Mouse (Mus musculus): ENCODE results near the gene Bfsp2.
A peak's percentile ranks its signal among the peaks of the same experiment; 100 is the strongest.
"Not testable (repeated sequence)": the region's sequence is repeated elsewhere in the genome, so short reads cannot be mapped to it uniquely, and the experiment has no call there.

Bfsp2 gene

GRCm38 (mm10) chr9:103426425-103426824 lies 53.8 kb downstream of the Bfsp2 start:
- DNase-seq = peak in 1 of 2 experiments; percentile 24

GRCm38 (mm10) chr9:103424869-103425268 lies 55.4 kb downstream of the Bfsp2 start:
- DNase-seq = no peak

- no peak for DNase-seq
Observed at GRCm38 (mm10) chr9:103423951-103424350, 56.3 kb downstream of the Bfsp2 start.

- no peak for DNase-seq
Observed at GRCm38 (mm10) chr9:103423384-103423783, 56.8 kb downstream of the Bfsp2 start.

GRCm38 (mm10) chr9:103422847-103423246 lies 57.4 kb downstream of the Bfsp2 start:
- DNase-seq = no peak

GRCm38 (mm10) chr9:103420844-103421243 lies 59.4 kb downstream of the Bfsp2 start:
- DNase-seq = no peak

- no peak for DNase-seq
Observed at GRCm38 (mm10) chr9:103418786-103419185, 61.4 kb downstream of the Bfsp2 start.

- not testable (repeated sequence) for DNase-seq
Observed at GRCm38 (mm10) chr9:103418267-103418666, 62.0 kb downstream of the Bfsp2 start.

- no peak for DNase-seq
Observed at GRCm38 (mm10) chr9:103413457-103413856, 66.8 kb downstream of the Bfsp2 start.

GRCm38 (mm10) chr9:103409119-103409518 lies 71.1 kb downstream of the Bfsp2 start:
- no peak for DNase-seq

GRCm38 (mm10) chr9:103408136-103408777 lies 72.0 kb downstream of the Bfsp2 start:
- no peak for DNase-seq

GRCm38 (mm10) chr9:103403331-103403973 lies 76.8 kb downstream of the Bfsp2 start:
- DNase-seq = no peak

GRCm38 (mm10) chr9:103398509-103399157 lies 81.6 kb downstream of the Bfsp2 start:
- peak; percentile 18 to 66 for DNase-seq

GRCm38 (mm10) chr9:103393256-103393655 lies 87.0 kb downstream of the Bfsp2 start:
- no peak for DNase-seq

GRCm38 (mm10) chr9:103391796-103392372 lies 88.3 kb downstream of the Bfsp2 start:
- DNase-seq = no peak

- no peak for DNase-seq
Observed at GRCm38 (mm10) chr9:103389261-103389660, 91.0 kb downstream of the Bfsp2 start.

GRCm38 (mm10) chr9:103387011-103387653 lies 93.1 kb downstream of the Bfsp2 start:
- DNase-seq = no peak

- DNase-seq = no peak
Observed at GRCm38 (mm10) chr9:103386573-103386972, 93.6 kb downstream of the Bfsp2 start.

- DNase-seq = no peak
Observed at GRCm38 (mm10) chr9:103385600-103385999, 94.6 kb downstream of the Bfsp2 start.

GRCm38 (mm10) chr9:103384141-103384796 lies 96.0 kb downstream of the Bfsp2 start:
- DNase-seq = no peak

GRCm38 (mm10) chr9:103383576-103383975 lies 96.6 kb downstream of the Bfsp2 start:
- no peak for DNase-seq

- DNase-seq = no peak
Observed at GRCm38 (mm10) chr9:103382989-103383388, 97.2 kb downstream of the Bfsp2 start.

- DNase-seq = no peak
Observed at GRCm38 (mm10) chr9:103380566-103380965, 99.7 kb downstream of the Bfsp2 start.

All from kidney, postnatal 25 days (tissue).